Mouse (Mus musculus) liver, postnatal 0 days (tissue): ENCODE results near the gene Sept12.

Experiments used
- CTCF ChIP-seq: sonication (generic); IDR thresholded peaks from 2 replicates; pipeline ENCODE4 v1.5.1; 2016; ENCODE audit warnings: antibody characterized with exemption, low read depth
- EP300 ChIP-seq: IDR thresholded peaks from 2 replicates; pipeline ENCODE4 v1.6.1; 2016; ENCODE audit warnings: antibody characterized with exemption, low read depth, mild to moderate bottlenecking

DNA sequence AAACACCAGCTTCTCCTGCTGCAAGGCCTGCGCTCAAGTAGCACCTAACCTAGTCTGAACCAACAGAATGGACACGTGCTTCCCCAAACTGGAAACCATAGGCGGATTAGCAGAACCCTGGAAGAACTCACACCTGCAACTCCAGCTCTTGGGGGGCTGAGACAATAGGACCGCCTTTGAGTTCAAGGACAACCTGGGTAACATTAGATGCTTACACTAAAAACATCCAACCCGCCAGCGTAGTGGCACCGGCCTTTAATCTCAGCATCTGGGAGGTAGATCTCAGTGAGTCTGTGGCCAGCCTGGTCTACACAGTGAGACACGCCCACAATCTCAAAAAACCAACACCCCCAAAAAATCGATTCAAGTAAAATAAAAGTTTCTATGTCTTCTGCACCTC, 34.3 kb downstream of the Sept12 start:
- TF ChIP-seq EP300 = no peak
- TF ChIP-seq CTCF = no peak
